Mouse (Mus musculus) R1 (cell line): Measurements from ENCODE around the gene Rnf43.
A peak's percentile ranks its signal among the peaks of the same experiment; 100 is the strongest.

Experiments used
- DNase-seq: peaks from one replicate; pipeline ENCODE4 v3.0.0-alpha.2; 2018; ENCODE audit warnings: low read depth, low spot score

Gene Rnf43

GRCm38 (mm10) chr11:87662407-87662806, at the start of gene Rnf43:
Gene Rnf43, plus strand, starts transcription at chr11:87662722.
- peak; percentile 92 for DNase-seq

GRCm38 (mm10) chr11:87613972-87614371, 48.5 kb upstream of the Rnf43 start:
- no peak for DNase-seq

- no peak for DNase-seq
These were observed 47.0 kb upstream of the Rnf43 start for GRCm38 (mm10) chr11:87615551-87615950.

GRCm38 (mm10) chr11:87615952-87616351, 46.6 kb upstream of the Rnf43 start:
- no peak for DNase-seq

GRCm38 (mm10) chr11:87616790-87617474, 45.6 kb upstream of the Rnf43 start, which contains the start of gene Hsf5:
Gene Hsf5, plus strand, starts transcription at chr11:87617164.
- peak; percentile 31 for DNase-seq

- DNase-seq, result peak; percentile 26
These were observed 44.9 kb upstream of the Rnf43 start for GRCm38 (mm10) chr11:87617606-87618005.

GRCm38 (mm10) chr11:87623160-87623559, 39.4 kb upstream of the Rnf43 start:
- peak; percentile 46 for DNase-seq

GRCm38 (mm10) chr11:87629859-87630258, 32.7 kb upstream of the Rnf43 start:
- DNase-seq, result peak; percentile 70

- peak; percentile 17 for DNase-seq
These were observed 23.7 kb upstream of the Rnf43 start for GRCm38 (mm10) chr11:87638793-87639192.

- peak; percentile 69 for DNase-seq
These were observed 23.3 kb upstream of the Rnf43 start for GRCm38 (mm10) chr11:87639206-87639605.

GRCm38 (mm10) chr11:87642865-87643264, 19.7 kb upstream of the Rnf43 start:
- no peak for DNase-seq

- DNase-seq, result no peak
These were observed 7.8 kb upstream of the Rnf43 start for GRCm38 (mm10) chr11:87654693-87655092.

GRCm38 (mm10) chr11:87659216-87659615, 3.3 kb upstream of the Rnf43 start:
- DNase-seq, result no peak

- DNase-seq, result no peak
These were observed 300 bp downstream of the Rnf43 start for GRCm38 (mm10) chr11:87662822-87663221.

- DNase-seq, result no peak
These were observed 1.4 kb downstream of the Rnf43 start for GRCm38 (mm10) chr11:87663948-87664347.

GRCm38 (mm10) chr11:87664521-87664920, 2.0 kb downstream of the Rnf43 start:
- no peak for DNase-seq

- no peak for DNase-seq
These were observed 2.7 kb downstream of the Rnf43 start for GRCm38 (mm10) chr11:87665224-87665623.

- no peak for DNase-seq
These were observed 3.1 kb downstream of the Rnf43 start for GRCm38 (mm10) chr11:87665658-87666057.

GRCm38 (mm10) chr11:87666256-87667035, 3.9 kb downstream of the Rnf43 start:
- DNase-seq, result no peak

- DNase-seq, result no peak
These were observed 4.9 kb downstream of the Rnf43 start for GRCm38 (mm10) chr11:87667107-87668090.

GRCm38 (mm10) chr11:87673282-87673681, 10.8 kb downstream of the Rnf43 start:
- no peak for DNase-seq

- DNase-seq, result no peak
These were observed 13.1 kb downstream of the Rnf43 start for GRCm38 (mm10) chr11:87675606-87676005.
